Mouse (Mus musculus) heart, embryonic 14.5 days (tissue): Measurements from ENCODE around the gene Gabra6. TPM values are rescaled to one million over a fixed set of nuclear protein-coding genes. Genes with fewer than 3 reads are reported as not detected.

Experiments used
- ATAC-seq: fragments of 200-750 bp; cut with Nextera tagmentation; 2 replicates; pipeline ENCODE4 v1.8.0; 2017; ENCODE audit warnings: low read depth, moderate TSS enrichment; ENCODE audit not compliant: insufficient number of reproducible peaks, insufficient read depth, low FRiP score
- H3K27ac ChIP-seq, 2 experiments: fragments of 200-500 bp in 1 of 2; fragments of 300-500 bp in 1 of 2; sonication (generic) in 1 of 2; replicated peaks in 1 of 2; 2 replicates each; pipeline ENCODE4 v1.5.1; 2012 to 2014; ENCODE audit warnings: low read depth in 2 of 2, low read length in 2 of 2, control low read depth in 1 of 2, mild to moderate bottlenecking in 1 of 2, mixed read lengths in 1 of 2; ENCODE audit not compliant: control insufficient read depth in 1 of 2, insufficient read depth in 1 of 2
- H3K27me3 ChIP-seq: fragments of 300-500 bp; sonication (generic); 2 replicates; pipeline ENCODE4 v1.6.1; 2014; ENCODE audit warnings: mild to moderate bottlenecking, low read length, control low read depth; ENCODE audit not compliant: control insufficient read depth, insufficient read depth
- H3K36me3 ChIP-seq: fragments of 300-500 bp; sonication (generic); 2 replicates; pipeline ENCODE4 v1.6.1; 2014; ENCODE audit warnings: mild to moderate bottlenecking, control low read depth, low read length, mixed read lengths; ENCODE audit not compliant: control insufficient read depth, insufficient read depth
- H3K4me1 ChIP-seq, 2 experiments: fragments of 200-500 bp in 1 of 2; fragments of 300-500 bp in 1 of 2; sonication (generic) in 1 of 2; 2 replicates each; pipeline ENCODE4 v1.6.1; 2012 to 2014; ENCODE audit warnings: low read length in 2 of 2, control low read depth in 1 of 2, mixed read lengths in 1 of 2; ENCODE audit not compliant: control insufficient read depth in 2 of 2, insufficient read depth in 2 of 2
- H3K4me2 ChIP-seq: fragments of 300-500 bp; sonication (generic); 2 replicates; pipeline ENCODE4 v1.6.1; 2014; ENCODE audit warnings: mild to moderate bottlenecking, low read length
- H3K4me3 ChIP-seq, 2 experiments: fragments of 200-500 bp in 1 of 2; fragments of 300-500 bp in 1 of 2; sonication (generic) in 1 of 2; 2 replicates each; pipeline ENCODE4 v1.5.1; 2012 to 2014; ENCODE audit warnings: low read length in 2 of 2, mild to moderate bottlenecking in 2 of 2, control low read depth in 1 of 2, low read depth in 1 of 2, moderate library complexity in 1 of 2; ENCODE audit not compliant: control insufficient read depth in 1 of 2, insufficient read depth in 1 of 2
- H3K9ac ChIP-seq: fragments of 300-500 bp; sonication (generic); 2 replicates; pipeline ENCODE4 v1.6.1; 2014; ENCODE audit warnings: mild to moderate bottlenecking, low read length
- H3K9me3 ChIP-seq: fragments of 300-500 bp; sonication (generic); 2 replicates; pipeline ENCODE4 v1.6.1; 2016; ENCODE audit warnings: low read length, control low read depth; ENCODE audit not compliant: control insufficient read depth
- WGBS: fragments of 180-500 bp; shearing (Covaris S2); extraction: QIAGEN DNeasy Blood & Tissue Kit; methylation state at CpG from one replicate; pipeline ENCODE4 v1.1.7; 2014; 5-methylcytosine and 5-hydroxymethylcytosine counted together
- polyA plus RNA-seq: library from polyadenylated mRNA; unstranded; fragments of >200 nt; fragmentation: Nextera tagmentation; extraction: Ambion mirVana; gene quantifications from 2 replicates; pipeline ENCODE4 v1.2.1, GENCODE M21; 2014

The Gabra6 gene
- not detected in 2 replicates for polyA plus RNA-seq

DNA sequence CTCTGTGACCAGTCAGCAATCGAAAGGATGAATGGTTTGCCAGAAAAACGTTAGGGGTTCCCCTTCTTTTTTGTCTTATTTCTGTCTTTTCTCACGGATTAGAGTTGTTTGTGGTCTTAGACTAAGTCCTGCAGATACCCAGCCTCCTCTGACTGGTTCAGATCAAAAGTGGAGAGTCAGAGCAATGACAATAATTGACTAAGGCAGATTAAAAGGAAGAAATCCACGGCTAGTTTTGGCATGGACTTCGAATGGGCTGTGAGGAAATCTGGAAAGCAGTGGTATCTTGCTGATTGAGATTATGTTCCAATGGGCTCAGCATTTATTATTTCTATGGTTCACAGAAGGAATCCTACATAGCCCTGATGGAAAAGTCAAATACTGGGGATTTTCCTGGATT, at the start of gene Gabra6:
TSS of gene Gabra6 (minus strand) at position 191 of the 400 bp plus-strand sequence.
- ATAC-seq: no peak
- H3K4me1 ChIP-seq: no peaks in the 10 kb centered on the region
- H3K4me2 ChIP-seq: no peak within 1 kb of the TSS
- no peaks in the 10 kb centered on the region for H3K27me3 ChIP-seq
- no peak within 1 kb of the TSS for H3K9ac ChIP-seq
- no peaks in the 10 kb centered on the region for H3K9me3 ChIP-seq
- no peak within 1 kb of the TSS for H3K4me3 ChIP-seq
- WGBS: 48% methylated on average over 5 of the region's 5 CpGs
- H3K36me3 ChIP-seq: no peaks in the 10 kb centered on the region
- no peak within 1 kb of the TSS for H3K27ac ChIP-seq

DNA sequence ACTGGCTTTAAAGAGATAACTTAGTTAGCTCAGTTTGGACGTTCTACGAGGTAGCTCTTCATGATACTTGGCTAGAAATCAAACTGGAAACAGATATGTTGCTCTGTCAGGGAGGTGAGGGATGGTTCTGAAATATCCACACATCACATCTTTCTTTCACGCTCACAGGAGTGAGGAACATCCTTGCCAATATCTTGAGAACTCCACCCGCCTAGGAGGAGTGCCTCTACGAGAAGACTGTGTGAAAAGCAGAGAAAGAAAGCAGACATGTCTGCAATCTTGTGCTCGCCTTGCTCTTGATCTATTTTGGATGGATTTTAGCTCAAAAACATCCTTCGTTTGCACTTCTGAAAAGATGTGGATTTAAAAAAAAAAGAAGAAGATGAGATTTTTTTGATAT, 44.7 kb upstream of the Gabra6 start:
- no peak for ATAC-seq
- no peaks in the 10 kb centered on the region for H3K36me3 ChIP-seq
- H3K4me1 ChIP-seq: no peaks in the 10 kb centered on the region
- H3K27me3 ChIP-seq: no peaks in the 10 kb centered on the region
- H3K4me2 ChIP-seq: no peak overlapping the region
- no peak overlapping the region for H3K27ac ChIP-seq
- no peak overlapping the region for H3K9ac ChIP-seq
- WGBS: 60% methylated on average over 7 of the region's 7 CpGs
- H3K4me3 ChIP-seq: no peak overlapping the region
- H3K9me3 ChIP-seq: no peaks in the 10 kb centered on the region

DNA sequence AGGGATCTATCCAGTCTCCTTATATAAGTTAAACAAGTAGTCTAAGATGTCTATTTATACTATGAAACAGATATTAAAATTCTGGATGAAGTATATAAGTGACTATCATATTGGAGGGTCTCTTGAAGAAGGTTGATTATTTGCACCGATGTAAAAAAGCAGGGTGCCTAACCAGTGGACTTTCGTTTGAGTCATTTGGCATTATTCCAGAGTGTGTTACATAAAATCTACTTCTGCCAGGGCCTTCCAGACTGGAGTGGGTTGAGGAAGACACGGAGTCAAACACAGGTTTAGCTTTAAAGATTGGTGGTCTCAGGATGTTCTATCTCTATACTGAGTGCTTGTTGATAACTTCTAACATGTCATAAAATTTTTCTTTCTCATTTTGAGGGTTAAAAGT, 11.2 kb upstream of the Gabra6 start:
- H3K9me3 ChIP-seq: no peaks in the 10 kb centered on the region
- 73% methylated on average over 3 of the region's 3 CpGs for WGBS
- ATAC-seq: no peak

DNA sequence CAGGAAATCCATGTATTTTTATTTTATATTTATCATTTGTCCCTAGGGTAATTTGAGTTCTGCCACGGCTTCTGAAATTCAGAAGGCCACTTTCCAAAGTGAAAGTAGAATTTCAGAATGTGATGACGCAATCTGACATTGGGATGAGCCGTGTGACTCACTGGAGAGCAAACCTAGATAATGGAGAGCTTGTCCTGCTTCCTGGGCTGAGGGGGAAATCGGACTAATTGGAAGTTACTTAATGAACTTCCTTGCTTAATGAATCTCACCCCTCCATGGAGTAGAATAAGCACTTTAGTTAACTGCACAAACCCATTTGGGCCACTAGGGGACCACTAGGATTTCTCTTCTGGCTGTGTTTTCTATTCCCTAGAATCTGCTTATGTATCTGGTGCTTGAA, 5.4 kb upstream of the Gabra6 start:
- 64% methylated on average over 4 of the region's 4 CpGs for WGBS
- no peaks in the 10 kb centered on the region for H3K9me3 ChIP-seq
- ATAC-seq: no peak

More for the DNA sequence above, 11.2 kb upstream of the Gabra6 start:
- Histone ChIP-seq H3K9ac (no peak overlapping the region), H3K36me3 (no peaks in the 10 kb centered on the region), H3K4me2 (no peak overlapping the region), H3K27ac (no peak overlapping the region), H3K4me3 (no peak overlapping the region), H3K4me1 (no peaks in the 10 kb centered on the region), H3K27me3 (no peaks in the 10 kb centered on the region)

DNA sequence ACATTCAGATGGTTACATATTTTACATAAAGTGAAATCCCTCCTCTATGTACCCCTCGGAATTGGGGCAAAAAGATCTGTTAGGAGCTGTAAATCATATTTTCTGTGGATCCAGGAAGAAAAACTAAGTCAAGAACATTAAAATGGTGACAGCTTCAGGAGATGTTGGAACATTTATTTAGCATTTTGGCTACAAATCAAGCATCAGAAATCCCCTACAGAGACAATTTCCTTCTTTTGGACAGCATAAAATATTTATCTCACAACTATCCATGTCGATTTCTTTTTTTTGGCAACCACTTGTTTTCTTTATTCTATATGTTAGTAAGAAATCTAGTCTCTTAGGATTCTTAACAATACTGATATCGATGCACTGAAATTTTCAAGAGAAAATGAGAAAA, 688 bp upstream of the Gabra6 start:
- WGBS: 66% methylated on average over 3 of the region's 3 CpGs
- ATAC-seq: no peak
- H3K27me3 ChIP-seq: no peaks in the 10 kb centered on the region
- no peaks in the 10 kb centered on the region for H3K4me1 ChIP-seq
- H3K4me2 ChIP-seq: no peak overlapping the region
- H3K9ac ChIP-seq: no peak overlapping the region
- no peak overlapping the region for H3K4me3 ChIP-seq
- H3K27ac ChIP-seq: no peak overlapping the region
- H3K9me3 ChIP-seq: no peaks in the 10 kb centered on the region
- no peaks in the 10 kb centered on the region for H3K36me3 ChIP-seq

More for the DNA sequence above, 5.4 kb upstream of the Gabra6 start:
- Histone ChIP-seq H3K4me2 (no peak overlapping the region), H3K4me3 (no peak overlapping the region), H3K27me3 (no peaks in the 10 kb centered on the region), H3K36me3 (no peaks in the 10 kb centered on the region), H3K27ac (no peak overlapping the region), H3K4me1 (no peaks in the 10 kb centered on the region), H3K9ac (no peak overlapping the region)

DNA sequence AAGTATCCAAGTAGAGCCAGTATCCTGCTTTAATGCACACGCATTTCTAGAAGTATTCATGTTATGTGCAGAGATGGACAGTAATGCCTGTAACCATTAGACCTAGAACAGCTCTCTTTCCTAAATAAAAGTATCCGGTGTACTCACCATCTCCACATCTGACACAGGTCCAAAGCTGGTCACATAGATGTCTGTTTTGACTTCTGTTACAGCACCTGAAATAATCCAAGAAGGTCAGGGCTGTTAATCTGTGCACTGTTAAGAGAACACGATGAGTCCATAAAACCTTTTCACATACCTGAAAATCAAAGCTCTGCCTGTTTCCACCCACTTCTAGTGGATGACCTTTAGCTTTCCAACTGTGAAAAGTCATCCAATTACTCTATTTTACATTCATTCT, 1.4 kb downstream of the Gabra6 start:
- no peaks in the 10 kb centered on the region for H3K9me3 ChIP-seq
- no peak overlapping the region for H3K4me3 ChIP-seq
- H3K9ac ChIP-seq: no peak overlapping the region
- H3K4me1 ChIP-seq: no peaks in the 10 kb centered on the region
- no peaks in the 10 kb centered on the region for H3K27me3 ChIP-seq
- H3K36me3 ChIP-seq: no peaks in the 10 kb centered on the region
- no peak for ATAC-seq
- H3K27ac ChIP-seq: no peak overlapping the region
- H3K4me2 ChIP-seq: no peak overlapping the region
- 80% methylated on average over 3 of the region's 3 CpGs for WGBS

DNA sequence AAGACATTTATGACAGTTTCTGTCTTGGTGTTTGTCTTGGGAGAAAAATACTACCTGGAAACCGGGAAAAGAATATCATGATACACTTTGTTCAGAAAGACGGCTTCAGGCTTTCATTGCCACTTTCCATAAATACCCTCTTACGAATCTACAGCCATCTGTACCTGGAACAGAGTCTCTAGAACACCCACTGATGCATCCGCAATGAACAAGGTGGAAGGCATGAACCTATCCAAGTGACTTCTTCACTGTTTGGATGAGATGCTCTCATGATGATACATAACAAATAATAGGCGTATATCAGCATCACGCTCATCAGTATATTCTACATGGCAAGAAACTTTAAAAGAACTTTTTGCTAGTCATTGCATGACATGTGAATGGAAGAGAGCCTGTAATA, 1.8 kb downstream of the Gabra6 start:
- Histone ChIP-seq H3K4me3 (no peak overlapping the region), H3K4me1 (no peaks in the 10 kb centered on the region)
- 84% methylated on average over 6 of the region's 6 CpGs for WGBS

DNA sequence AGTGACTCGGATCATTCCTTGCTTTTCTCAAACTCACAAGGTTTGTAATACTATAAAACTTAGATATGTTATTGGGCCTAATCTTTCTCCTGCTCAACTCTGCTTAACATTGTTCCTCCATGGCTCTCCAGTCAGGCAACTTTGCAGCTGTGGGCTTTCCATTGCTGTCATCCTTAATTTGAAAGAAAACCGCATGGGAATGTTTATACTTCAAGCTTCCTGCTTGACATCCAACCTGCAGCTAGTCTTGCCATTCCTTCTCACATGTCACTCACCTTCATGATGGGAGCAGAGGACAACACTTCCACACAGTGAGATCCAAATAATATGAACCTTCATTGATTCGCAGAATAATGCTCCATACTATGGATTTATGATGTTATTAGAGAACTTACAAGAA, 2.9 kb downstream of the Gabra6 start:
- Histone ChIP-seq H3K27me3 (no peaks in the 10 kb centered on the region), H3K4me2 (no peak overlapping the region), H3K9ac (no peak overlapping the region), H3K9me3 (no peaks in the 10 kb centered on the region), H3K36me3 (no peaks in the 10 kb centered on the region), H3K4me1 (no peaks in the 10 kb centered on the region), H3K4me3 (no peak overlapping the region), H3K27ac (no peak overlapping the region)
- ATAC-seq: no peak
- WGBS: 77% methylated on average over 3 of the region's 3 CpGs

More for the DNA sequence above, 1.8 kb downstream of the Gabra6 start:
- no peak overlapping the region for H3K9ac ChIP-seq
- no peaks in the 10 kb centered on the region for H3K36me3 ChIP-seq
- no peaks in the 10 kb centered on the region for H3K27me3 ChIP-seq
- H3K9me3 ChIP-seq: no peaks in the 10 kb centered on the region
- no peak overlapping the region for H3K4me2 ChIP-seq
- ATAC-seq: no peak
- no peak overlapping the region for H3K27ac ChIP-seq
